Mouse (Mus musculus) C2C12 (cell line): ENCODE measurements at regions not wholly inside any gene's neighbourhood (a gene's known extent, or its start where the extent isn't known, plus 50 kb on each side); places are given as distances from the start of the nearest gene placed in this dataset.

Source experiments
- H3K27me3 ChIP-seq: one replicate; pipeline ENCODE4 v1.6.1; 2011; ENCODE audit not compliant: control insufficient read depth, insufficient read depth, insufficient read length
- H3K36me3 ChIP-seq: one replicate; pipeline ENCODE4 v1.6.1; 2011; ENCODE audit not compliant: control insufficient read depth, insufficient read depth
- H3K4me3 ChIP-seq: one replicate; pipeline ENCODE4 v1.5.1; 2011; ENCODE audit warnings: mild to moderate bottlenecking, control low read depth; ENCODE audit not compliant: poor library complexity, insufficient read depth, severe bottlenecking
- H3K79me2 ChIP-seq: one replicate; pipeline ENCODE4 v1.6.1; 2011; ENCODE audit not compliant: control insufficient read depth, insufficient read depth
- H3K79me3 ChIP-seq: one replicate; pipeline ENCODE4 v1.6.1; 2011; ENCODE audit warnings: low read depth, control low read depth
- H3ac ChIP-seq: one replicate; pipeline ENCODE3; 2011; ENCODE audit warnings: low read depth; ENCODE audit not compliant: control insufficient read depth, insufficient read length
- CEBPB ChIP-seq: IDR thresholded peaks from one replicate; pipeline ENCODE4 v1.6.1; 2011; ENCODE audit warnings: low read depth, mild to moderate bottlenecking, control low read depth, moderate library complexity
- CTCF ChIP-seq: IDR thresholded peaks from one replicate; pipeline ENCODE4 v1.5.1; 2011; ENCODE audit not compliant: control insufficient read depth, insufficient read depth, insufficient read length
- FOSL1 ChIP-seq: IDR thresholded peaks from one replicate; pipeline ENCODE4 v1.8.0; 2011; ENCODE audit warnings: mild to moderate bottlenecking, low read length; ENCODE audit not compliant: poor library complexity, insufficient read depth, severe bottlenecking
- MAX ChIP-seq: IDR thresholded peaks from one replicate; pipeline ENCODE4 v1.6.1; 2011; ENCODE audit warnings: mild to moderate bottlenecking, control low read depth
- MYOD1 ChIP-seq: IDR thresholded peaks from one replicate; pipeline ENCODE4 v1.6.1; 2011; ENCODE audit warnings: low read depth; ENCODE audit not compliant: control insufficient read depth, insufficient read length
- MYOG ChIP-seq: IDR thresholded peaks from one replicate; pipeline ENCODE4 v1.6.1; 2011; ENCODE audit not compliant: control insufficient read depth, insufficient read length; ENCODE audit errors: extremely low read depth
- USF1 ChIP-seq: IDR thresholded peaks from one replicate; pipeline ENCODE4 v1.6.1; 2011; ENCODE audit warnings: low read depth, mild to moderate bottlenecking, control low read depth, moderate library complexity

DNA sequence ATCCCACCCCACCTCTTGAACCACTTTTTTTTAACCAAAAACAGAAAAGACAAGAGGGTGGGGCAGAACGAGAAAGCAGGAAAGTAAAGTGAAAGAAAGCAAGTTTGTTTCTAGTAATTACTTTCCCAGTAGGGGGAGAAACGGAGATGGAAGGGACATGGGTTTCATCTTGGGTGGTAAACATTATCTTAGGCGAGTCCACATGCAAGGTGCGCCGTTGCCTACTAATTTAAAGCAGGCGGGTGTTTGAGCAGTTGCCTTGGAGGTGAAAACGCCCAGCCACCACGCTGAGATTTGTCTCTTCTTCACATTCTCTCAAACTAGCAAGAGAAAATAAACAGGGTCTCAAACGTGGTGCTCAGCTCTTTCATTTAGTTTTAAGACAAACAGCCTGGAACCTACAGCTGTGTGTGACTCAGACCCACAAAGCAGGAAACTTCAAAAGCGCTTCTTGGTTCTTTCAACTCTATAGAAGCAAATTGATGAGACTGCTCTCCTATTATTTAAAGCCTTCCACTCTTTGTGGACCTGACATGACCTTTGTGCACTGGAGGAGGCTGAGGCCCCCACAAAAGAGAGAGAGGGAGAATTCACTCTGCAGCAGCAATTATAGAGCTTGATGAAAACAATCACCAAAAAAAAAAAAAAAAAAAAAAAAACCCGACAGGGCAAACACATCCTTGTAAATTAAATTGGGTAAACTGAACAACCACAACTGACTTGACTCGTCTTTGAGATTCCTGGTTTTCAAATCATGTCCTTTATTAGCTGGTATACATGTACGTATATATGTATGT lies 296.6 kb downstream of the Arl4a start:
- H3K36me3 ChIP-seq, result no peaks in the 10 kb centered on the region
- no peaks in the 10 kb centered on the region for H3K27me3 ChIP-seq
- no peak overlapping the region for H3K4me3 ChIP-seq
- no peaks in the 10 kb centered on the region for H3K79me3 ChIP-seq
- TF ChIP-seq CTCF, result no peak
- no peak for TF ChIP-seq CEBPB
- no peak for TF ChIP-seq MYOG
- no peak for TF ChIP-seq MYOD1
- TF ChIP-seq USF1, result no peak
- no peaks in the 10 kb centered on the region for H3K79me2 ChIP-seq
- no peak overlapping the region for H3ac ChIP-seq

DNA sequence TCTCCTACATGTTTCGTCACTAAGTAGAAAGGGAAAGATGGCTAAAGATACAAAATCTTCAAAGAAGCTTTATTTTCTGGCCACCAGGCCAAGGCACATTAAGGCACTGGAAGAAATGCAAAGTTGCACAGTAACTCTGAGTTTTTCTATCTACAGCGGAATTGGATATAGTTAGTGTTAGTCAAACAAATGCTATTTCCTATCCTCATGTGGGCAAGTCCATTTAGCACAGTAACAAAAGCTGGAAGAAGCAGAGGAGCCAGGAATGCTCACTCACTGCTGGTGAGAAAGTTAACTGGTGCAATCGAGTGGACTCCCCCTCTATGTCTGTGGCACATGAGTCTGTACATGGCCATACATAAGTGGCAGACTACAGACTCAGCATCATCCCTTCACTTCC lies 300.9 kb downstream of the Arl4a start:
- H3K27me3 ChIP-seq, result no peaks in the 10 kb centered on the region
- no peaks in the 10 kb centered on the region for H3K79me3 ChIP-seq
- no peaks in the 10 kb centered on the region for H3K36me3 ChIP-seq
- H3ac ChIP-seq, result no peak overlapping the region
- H3K79me2 ChIP-seq, result no peaks in the 10 kb centered on the region
- no peak overlapping the region for H3K4me3 ChIP-seq
- TF ChIP-seq FOSL1 (no peak), MYOG (no peak), USF1 (no peak), MAX (no peak), CTCF (no peak), MYOD1 (no peak), CEBPB (no peak)

DNA sequence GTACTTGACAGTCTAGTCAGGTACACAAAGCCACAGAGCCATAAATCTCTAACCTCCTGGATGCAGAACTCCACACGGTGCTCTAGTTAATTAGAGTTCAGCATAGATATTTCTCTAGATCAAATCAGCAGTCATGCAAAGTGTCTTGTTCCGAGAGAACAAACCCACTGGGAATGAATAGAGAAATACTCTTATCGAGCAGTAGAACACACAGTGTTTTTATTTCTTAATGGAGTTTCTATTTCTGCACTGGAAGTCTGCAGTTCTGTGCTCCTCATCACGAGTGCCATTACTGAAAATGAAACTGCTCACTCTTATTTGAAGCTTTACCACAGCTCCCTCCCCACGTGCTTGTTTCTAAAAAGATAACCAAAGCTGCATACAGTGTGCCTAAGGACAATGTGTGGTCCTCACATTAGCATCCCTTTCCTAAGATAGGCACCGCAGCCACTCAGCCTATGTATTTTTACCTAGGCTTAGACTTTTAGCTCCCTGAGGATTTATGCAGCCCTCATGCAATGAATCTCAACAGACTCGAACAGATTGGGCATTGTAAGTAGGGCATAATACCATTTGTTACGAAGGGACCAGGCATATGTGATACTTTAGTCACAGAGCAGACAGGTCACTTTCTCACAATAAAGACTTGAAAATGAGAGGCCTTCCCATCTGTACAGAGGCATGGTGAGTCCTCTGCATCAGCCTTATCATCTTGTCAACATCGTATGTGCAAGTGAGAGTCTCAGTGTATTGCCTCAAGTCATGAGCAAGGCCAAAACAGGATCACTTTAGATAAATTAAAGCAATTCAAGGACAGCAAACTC lies 301.5 kb downstream of the Arl4a start:
- no peaks in the 10 kb centered on the region for H3K27me3 ChIP-seq
- no peak for TF ChIP-seq CTCF
- no peak for TF ChIP-seq FOSL1
- no peak for TF ChIP-seq MYOD1
- TF ChIP-seq MAX, result no peak
- TF ChIP-seq USF1, result no peak
- no peak for TF ChIP-seq CEBPB
- TF ChIP-seq MYOG, result no peak
- no peak overlapping the region for H3K4me3 ChIP-seq
- H3ac ChIP-seq, result no peak overlapping the region
- no peaks in the 10 kb centered on the region for H3K79me3 ChIP-seq
- H3K36me3 ChIP-seq, result no peaks in the 10 kb centered on the region
- no peaks in the 10 kb centered on the region for H3K79me2 ChIP-seq

DNA sequence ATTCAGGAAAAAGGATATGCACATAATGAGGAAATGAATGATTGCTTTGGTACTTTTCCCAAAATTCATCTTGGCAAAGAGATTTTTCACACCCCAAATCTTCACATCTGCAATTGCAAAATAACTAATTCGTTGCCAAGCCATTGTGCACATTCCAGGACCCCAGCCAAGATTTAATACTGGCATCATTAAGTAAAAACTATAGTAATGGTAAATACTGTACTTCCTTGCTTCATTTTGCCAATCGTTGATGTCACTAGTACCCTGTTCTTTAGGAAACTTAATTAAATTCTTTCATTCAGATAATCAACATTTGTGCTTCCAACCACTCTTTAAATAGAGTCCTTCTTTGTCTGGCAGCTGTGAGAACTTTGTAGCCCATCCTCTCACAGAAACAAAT lies 303.6 kb downstream of the Arl4a start:
- TF ChIP-seq FOSL1, result no peak
- no peak for TF ChIP-seq CTCF
- no peak for TF ChIP-seq MAX
- no peak for TF ChIP-seq CEBPB
- TF ChIP-seq MYOD1, result no peak
- no peak for TF ChIP-seq MYOG
- no peak for TF ChIP-seq USF1
- no peak overlapping the region for H3K4me3 ChIP-seq
- H3K79me2 ChIP-seq, result no peaks in the 10 kb centered on the region
- no peaks in the 10 kb centered on the region for H3K27me3 ChIP-seq
- H3K79me3 ChIP-seq, result no peaks in the 10 kb centered on the region
- no peaks in the 10 kb centered on the region for H3K36me3 ChIP-seq
- no peak overlapping the region for H3ac ChIP-seq

DNA sequence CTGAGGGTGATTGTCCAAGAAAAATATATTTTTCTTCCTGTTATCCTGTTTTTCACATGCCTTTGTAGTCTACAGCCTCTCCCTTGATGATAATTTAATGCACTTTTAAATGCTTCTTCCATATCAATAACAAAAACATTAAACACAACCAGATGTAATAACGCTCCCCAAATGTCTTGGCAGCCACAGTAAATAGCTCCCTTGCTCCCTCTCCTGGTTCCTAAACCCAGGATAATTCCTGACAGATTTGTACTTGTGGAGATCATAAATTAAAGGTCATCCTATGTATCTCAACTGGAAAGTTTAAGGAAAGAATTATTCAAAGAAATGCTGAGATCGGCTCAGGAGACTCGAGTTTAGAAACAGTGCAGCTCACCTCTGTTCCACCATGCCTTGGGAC lies 306.6 kb downstream of the Arl4a start:
- no peak for TF ChIP-seq FOSL1
- TF ChIP-seq USF1, result no peak
- no peak for TF ChIP-seq CEBPB
- no peak for TF ChIP-seq CTCF
- Histone ChIP-seq H3K4me3 (no peak overlapping the region), H3K36me3 (no peaks in the 10 kb centered on the region), H3K79me2 (no peaks in the 10 kb centered on the region), H3ac (no peak overlapping the region), H3K27me3 (no peaks in the 10 kb centered on the region), H3K79me3 (no peaks in the 10 kb centered on the region)
